Mouse (Mus musculus) kidney, adult 18-20 months (tissue): ENCODE results near the gene Xbp1.

ENCODE experiments used
- DNase-seq: peaks from one replicate; pipeline ENCODE4 v3.0.0; 2021

Xbp1 gene

GRCm38 (mm10) chr11:5575046-5575445 lies 54.6 kb downstream of the Xbp1 start:
- no peak for DNase-seq
